Mouse (Mus musculus) G1E (cell line): ENCODE data around the gene Grin2c.

Experiments
- CTCF ChIP-seq: IDR thresholded peaks from 2 replicates; pipeline ENCODE4 v1.5.1; 2012; ENCODE audit warnings: low read depth, low read length, inconsistent platforms, mixed read lengths
- POLR2AphosphoS5 ChIP-seq: IDR thresholded peaks from 2 replicates; pipeline ENCODE4 v1.6.1; 2012; ENCODE audit warnings: low read depth, low read length, inconsistent platforms; ENCODE audit not compliant: insufficient replicate concordance

GRCm38 (mm10) chr11:115202756-115203155 is 64.3 kb downstream of the Grin2c start:
- TF ChIP-seq CTCF (no peak), POLR2AphosphoS5 (no peak)
